Mouse (Mus musculus) cerebellum, adult (tissue): ENCODE results near the gene Hs3st4.

Experiments
- ATAC-seq: cut with Nextera tagmentation; 2 replicates; pipeline ENCODE4 v1.9.2; 2017; ENCODE audit warnings: mild to moderate bottlenecking, moderate library complexity, mixed read lengths; ENCODE audit not compliant: insufficient number of reproducible peaks, low FRiP score, low TSS enrichment

Gene Hs3st4

DNA sequence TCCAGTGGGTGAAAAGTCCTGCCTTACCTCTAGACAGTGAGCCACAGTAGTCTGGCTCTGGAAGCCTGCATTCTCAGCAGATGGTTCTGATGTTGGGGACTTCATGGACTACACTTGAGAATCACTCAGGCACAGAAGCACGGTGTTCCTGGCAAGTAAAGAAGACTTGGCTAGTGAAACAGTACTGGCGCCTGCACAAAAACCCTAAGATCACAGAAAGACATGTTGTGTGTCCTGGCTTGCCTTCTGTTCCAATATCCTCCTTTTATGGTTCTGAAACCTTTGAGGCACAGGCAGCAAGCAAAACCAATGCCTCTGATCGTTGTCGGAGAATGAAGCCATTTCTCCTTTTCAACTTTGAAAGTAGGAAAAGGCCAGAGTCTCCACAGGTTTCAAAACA lies 336.8 kb downstream of the Hs3st4 start:
- no peak for ATAC-seq

DNA sequence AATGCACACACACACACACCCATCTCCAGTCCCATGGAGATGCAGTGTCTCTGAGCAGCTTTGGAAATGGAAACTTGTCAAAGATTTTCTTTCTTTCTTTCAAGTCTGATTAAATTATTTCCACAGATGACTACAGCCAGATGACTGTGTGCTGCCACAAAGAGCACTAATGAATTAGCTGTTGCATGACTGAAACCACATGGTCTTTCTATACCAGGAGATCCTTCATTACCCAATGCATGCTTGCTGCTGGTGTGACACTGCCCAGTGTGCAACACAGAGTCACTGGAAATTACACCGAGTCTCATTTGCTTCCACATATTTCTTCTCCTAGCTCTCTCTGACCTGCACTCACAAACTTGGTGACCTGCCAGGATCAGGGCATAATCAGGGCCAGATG lies 353.0 kb downstream of the Hs3st4 start:
- ATAC-seq = no peak

DNA sequence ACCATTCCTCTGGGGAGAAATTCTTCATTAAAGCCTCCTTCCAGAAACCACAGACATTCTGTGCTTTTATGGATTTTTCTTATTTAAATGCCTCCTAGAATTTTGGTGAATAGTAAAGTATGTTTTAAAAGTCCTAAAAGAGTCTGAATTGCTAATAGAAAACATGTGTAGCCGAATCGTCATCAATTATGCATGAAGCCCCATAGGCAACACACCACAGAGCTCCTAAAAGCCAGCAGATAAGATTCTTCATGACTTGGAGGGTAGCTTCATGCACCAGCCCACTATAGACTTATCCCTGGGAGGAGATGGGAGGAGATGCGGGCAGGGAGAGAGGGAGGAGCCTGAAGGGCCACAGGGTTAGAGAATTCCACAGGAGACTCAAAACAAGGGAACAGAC lies 358.8 kb downstream of the Hs3st4 start:
- no peak for ATAC-seq

DNA sequence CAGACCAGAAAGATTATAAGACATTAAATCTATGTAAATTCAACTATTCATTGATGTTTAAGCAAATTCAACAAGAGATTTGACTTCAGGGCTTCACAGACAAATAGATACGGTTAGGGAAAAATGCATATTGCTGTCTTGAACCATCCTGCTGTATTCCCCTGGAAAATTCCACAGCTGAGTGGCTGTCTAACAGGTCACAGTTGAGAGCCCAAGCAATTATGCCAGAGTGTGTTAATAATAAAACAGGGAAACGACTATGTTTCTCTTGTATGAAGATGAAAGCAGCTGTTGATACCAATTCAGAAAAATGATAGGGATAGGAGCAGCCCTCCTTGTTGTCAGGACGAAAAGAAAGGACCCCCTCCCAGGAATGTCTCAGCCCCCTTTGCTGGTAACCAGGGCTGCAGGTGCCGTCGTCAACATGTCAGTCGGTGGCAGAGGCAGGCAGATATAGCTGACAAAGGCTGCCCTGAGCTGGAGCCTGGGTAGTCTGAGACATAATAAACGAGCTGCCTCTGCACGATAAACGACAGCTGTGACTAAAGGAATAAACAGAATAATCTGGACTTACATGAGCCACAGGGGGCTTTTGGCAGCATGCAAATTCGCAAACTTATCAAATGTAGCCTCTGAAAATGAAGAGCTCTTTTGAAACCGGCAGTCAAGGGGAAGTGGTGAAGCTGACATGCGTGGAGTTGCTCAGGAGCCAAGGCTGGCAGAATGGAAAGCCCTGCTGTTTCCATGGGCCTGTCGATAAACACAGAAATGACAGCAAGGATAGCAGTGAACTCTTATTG lies 364.7 kb downstream of the Hs3st4 start:
- no peak for ATAC-seq

DNA sequence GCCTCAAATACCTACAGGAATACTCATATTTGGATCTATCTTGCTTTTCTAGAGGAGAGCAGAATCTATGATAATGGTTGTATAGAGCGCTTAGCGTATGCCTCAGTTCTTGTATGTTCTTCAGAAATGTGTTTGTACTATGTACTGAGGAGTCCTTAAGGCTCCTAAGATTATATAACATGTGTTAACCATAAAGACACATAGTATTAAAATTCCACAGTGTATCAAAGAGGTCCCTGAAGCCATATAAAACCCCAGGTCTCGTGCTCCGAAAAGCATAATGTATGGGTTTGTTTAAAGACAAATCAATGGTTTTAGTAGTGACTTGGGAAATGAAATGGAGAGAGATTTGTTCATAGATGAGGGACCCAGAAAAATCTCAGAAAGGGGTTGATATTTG lies 371.4 kb downstream of the Hs3st4 start:
- no peak for ATAC-seq

DNA sequence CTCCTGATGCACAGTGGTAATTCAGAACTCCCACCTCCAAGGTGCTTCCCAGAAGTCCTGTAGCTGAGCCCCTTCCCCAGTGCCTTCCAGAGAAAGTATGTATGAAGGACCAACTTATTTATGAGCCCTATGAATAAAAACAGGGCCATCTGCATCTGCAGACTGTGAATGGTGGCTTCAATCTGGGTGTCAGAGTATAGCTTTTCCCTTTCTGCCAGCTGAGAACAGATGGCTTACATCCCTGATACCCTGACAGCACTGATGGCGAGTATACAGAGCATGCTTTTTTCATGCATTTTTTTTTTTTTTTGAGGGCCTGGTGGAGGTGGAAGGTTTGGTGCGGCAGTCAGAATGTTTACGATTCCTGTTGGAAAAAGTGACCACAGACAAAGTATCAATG lies 375.4 kb downstream of the Hs3st4 start:
- no peak for ATAC-seq

DNA sequence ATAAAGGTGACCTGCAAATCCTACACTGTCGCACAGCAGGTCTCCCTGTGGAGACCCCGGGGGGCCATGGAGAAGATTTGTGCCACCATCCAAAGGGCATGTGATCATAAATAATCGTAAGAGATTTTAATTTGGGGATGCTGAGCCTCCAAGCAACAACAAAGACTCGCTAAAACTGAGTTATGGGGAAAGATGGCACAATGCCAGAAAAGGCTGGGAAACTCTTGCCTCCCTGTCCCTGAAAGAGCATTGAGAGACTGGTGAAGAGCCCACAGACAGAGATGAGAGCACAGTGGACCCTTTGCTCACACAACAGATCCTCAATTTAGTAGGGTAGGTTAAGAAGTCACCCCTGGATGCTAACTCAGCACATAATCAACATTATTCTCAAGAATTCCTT lies 377.2 kb downstream of the Hs3st4 start:
- ATAC-seq = no peak

DNA sequence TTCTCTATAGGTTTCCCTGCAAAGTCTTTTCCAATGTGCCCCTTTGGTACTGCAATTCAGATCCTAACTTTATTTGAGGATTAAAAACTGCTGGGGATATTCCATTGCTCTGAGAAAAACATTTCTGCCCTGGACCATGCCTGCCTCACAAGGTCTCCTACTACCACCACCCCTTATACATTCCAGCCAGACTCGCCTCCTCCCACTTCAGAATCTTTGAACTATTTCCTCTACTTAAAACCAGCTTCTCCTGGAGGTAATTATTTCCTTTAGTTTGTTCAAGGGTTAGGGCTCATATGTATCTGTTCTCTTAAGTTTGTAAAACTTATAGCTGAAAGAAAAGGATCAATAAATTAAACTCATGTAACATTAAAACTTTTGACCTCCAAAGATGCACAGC lies 389.6 kb downstream of the Hs3st4 start:
- ATAC-seq = no peak

DNA sequence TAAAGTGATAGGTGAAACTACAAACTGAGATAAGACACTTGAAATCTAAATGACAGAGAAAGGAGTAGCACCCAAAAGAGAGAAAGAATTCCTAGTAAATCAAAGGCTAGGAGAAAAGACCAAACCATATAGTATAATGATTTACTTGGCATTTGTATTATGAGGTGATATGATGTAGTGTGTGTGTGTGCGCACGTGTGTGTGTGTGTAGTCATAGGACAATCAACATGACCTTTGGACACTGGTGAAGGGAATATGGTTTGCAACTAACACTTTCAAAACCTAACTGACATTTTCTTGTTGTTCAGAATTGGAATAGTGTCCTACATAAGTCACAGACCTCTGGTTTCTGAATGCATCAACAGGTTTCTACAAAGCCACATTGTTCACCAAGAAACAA lies 390.0 kb downstream of the Hs3st4 start:
- ATAC-seq = no peak

DNA sequence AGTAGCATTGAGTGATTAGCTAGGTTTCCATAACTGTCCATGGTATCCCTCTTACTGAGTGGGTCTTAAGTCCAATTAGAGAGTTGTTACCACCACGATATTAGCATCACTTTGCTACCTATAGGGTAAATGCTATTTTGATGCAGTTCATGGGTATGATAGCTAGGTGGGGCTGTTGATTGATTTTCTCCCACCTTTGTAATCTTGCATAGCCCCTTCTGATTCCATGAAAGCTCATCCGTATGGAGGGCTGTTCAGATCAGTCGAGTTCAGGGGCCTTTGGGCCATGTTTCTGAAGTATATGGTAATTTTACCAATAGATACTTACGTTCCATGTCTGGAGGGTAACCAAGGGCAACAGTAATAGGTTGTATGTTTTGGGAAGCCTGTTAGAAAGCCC lies 400.8 kb downstream of the Hs3st4 start:
- ATAC-seq = no peak

DNA sequence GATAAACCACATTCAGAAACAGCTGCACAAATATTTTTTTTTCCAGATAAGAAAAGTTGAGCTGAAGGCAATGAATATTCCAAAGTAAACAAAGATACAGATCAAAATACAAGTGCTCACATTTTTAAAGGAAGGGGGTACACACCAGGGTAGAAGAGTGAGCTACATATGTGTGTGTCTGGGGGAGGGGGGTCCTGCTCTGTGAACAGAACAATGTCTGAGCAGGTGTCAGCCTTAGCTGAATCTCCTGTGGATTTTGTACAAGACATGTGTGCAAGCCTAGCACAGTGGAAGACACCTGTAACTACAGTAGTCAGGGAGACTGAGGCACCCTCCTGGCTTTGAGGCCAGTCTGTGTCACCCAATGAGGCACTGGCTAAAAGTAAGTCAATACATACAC lies 416.5 kb downstream of the Hs3st4 start:
- ATAC-seq = no peak

DNA sequence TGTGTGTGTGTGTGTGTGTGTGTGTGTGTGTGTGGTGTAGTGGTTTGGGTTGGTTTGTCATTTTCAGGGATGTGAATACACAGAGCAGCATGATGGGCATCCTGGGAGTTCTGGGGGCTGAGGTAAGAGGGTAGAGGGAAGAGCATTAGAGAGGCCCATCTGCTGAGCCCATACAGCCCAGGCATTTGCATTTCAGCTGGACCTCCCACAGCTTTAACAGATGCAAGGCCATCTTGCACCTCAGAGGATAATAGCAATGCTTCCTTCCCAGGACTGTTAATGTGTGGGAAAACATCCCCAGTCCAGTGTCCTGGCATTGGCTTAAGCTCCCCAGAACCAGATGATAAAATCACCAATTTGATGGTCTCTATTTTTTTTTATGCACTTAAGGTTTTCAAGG lies 444.3 kb downstream of the Hs3st4 start:
- no peak for ATAC-seq
